Mouse (Mus musculus) thymus, adult 2 months (tissue): Measurements from ENCODE around the gene Dnaaf5.

ENCODE experiments used
- CTCF ChIP-seq: fragments of 200-500 bp; IDR thresholded peaks from 2 replicates; pipeline ENCODE4 v1.5.1; 2012; ENCODE audit warnings: mild to moderate bottlenecking, control low read depth, low read length, moderate library complexity, borderline replicate concordance; ENCODE audit not compliant: control insufficient read depth, poor library complexity, insufficient read depth; ENCODE audit errors: extremely low read depth
- POLR2A ChIP-seq: fragments of 200-500 bp; IDR thresholded peaks from 2 replicates; pipeline ENCODE4 v1.6.1; 2012; ENCODE audit warnings: mild to moderate bottlenecking, low read length, control low read depth, moderate library complexity; ENCODE audit not compliant: control insufficient read depth, poor library complexity, insufficient read depth; ENCODE audit errors: extremely low read depth

GRCm38 (mm10) chr5:139149681-139150602 is at the start of gene Dnaaf5, which contains the start of gene Prkar1b:
- TF ChIP-seq POLR2A (peak; percentile 55), CTCF (no peak)
